Mouse (Mus musculus) erythroblast, adult 5-6 weeks (primary cell): ENCODE measurements around the gene a. TPM values are rescaled to one million over a fixed set of nuclear protein-coding genes. Genes with fewer than 3 reads are reported as not detected.

Source experiments
- ATAC-seq: replicated peaks from 2 replicates; pipeline ENCODE4 v1.8.0; 2016; ENCODE audit warnings: moderate number of reproducible peaks, mild to moderate bottlenecking, moderate TSS enrichment, inconsistent platforms; ENCODE audit not compliant: poor library complexity, low FRiP score, severe bottlenecking
- total RNA-seq, 2 experiments: library from RNA; stranded (forward) in 1 of 2; stranded (reverse) in 1 of 2; fragments of 150-400 nt in 1 of 2; fragments of 200-764, 138-1000 nt in 1 of 2; gene quantifications; 2 replicates each; pipeline versions ENCODE4 v1.2.3 to v1.2.4; 2015 to 2017; ENCODE audit warnings: low replicate concordance in 2 of 2

a gene
- not detected in 2 replicates for total RNA-seq (2015; ENCODE audit: low replicate concordance)
- total RNA-seq (2017; ENCODE audit: low replicate concordance) = not detected in 2 replicates

GRCm38 (mm10) chr2:154790656-154791483 is at the start of gene a, which contains the start of gene Raly:
a (plus strand) TSS chr2:154791402.
Raly (plus strand) TSS chr2:154791096.
- ATAC-seq = peak; percentile 86

GRCm38 (mm10) chr2:154742911-154743819 is 48.0 kb upstream of the a start:
- ATAC-seq = no peak

GRCm38 (mm10) chr2:154743915-154744314 is 47.3 kb upstream of the a start:
- ATAC-seq = no peak

- no peak for ATAC-seq
Observed at GRCm38 (mm10) chr2:154748383-154748782, 42.8 kb upstream of the a start.

GRCm38 (mm10) chr2:154749046-154750036 is 41.9 kb upstream of the a start:
- ATAC-seq = no peak

- no peak for ATAC-seq
Observed at GRCm38 (mm10) chr2:154751924-154752323, 39.3 kb upstream of the a start.

- no peak for ATAC-seq
Observed at GRCm38 (mm10) chr2:154754068-154754560, 37.1 kb upstream of the a start.

GRCm38 (mm10) chr2:154755791-154756190 is 35.4 kb upstream of the a start:
- 0 out of 2 replicates have a peak, but pooled peaks have one; percentile 36 for ATAC-seq

- no peak for ATAC-seq
Observed at GRCm38 (mm10) chr2:154757691-154758090, 33.5 kb upstream of the a start.

GRCm38 (mm10) chr2:154758454-154758853 is 32.7 kb upstream of the a start:
- ATAC-seq = no peak

- no peak for ATAC-seq
Observed at GRCm38 (mm10) chr2:154763226-154763625, 28.0 kb upstream of the a start.

GRCm38 (mm10) chr2:154764828-154765497 is 26.2 kb upstream of the a start:
- peak; percentile 74 for ATAC-seq

- 0 out of 2 replicates have a peak, but pooled peaks have one; percentile 36 for ATAC-seq
Observed at GRCm38 (mm10) chr2:154765554-154766008, 25.6 kb upstream of the a start.

GRCm38 (mm10) chr2:154767051-154767450 is 24.2 kb upstream of the a start:
- ATAC-seq = no peak

GRCm38 (mm10) chr2:154769930-154770329 is 21.3 kb upstream of the a start, which contains the start of gene Gm14214:
Gm14214 (minus strand) TSS chr2:154770030.
- no peak for ATAC-seq

GRCm38 (mm10) chr2:154771604-154772003 is 19.6 kb upstream of the a start:
- ATAC-seq = no peak

GRCm38 (mm10) chr2:154774032-154774431 is 17.2 kb upstream of the a start:
- 0 out of 2 replicates have a peak, but pooled peaks have one; percentile 50 for ATAC-seq

GRCm38 (mm10) chr2:154776496-154776895 is 14.7 kb upstream of the a start:
- no peak for ATAC-seq
